Mouse (Mus musculus) thymus, postnatal 10 days (tissue): Measurements from ENCODE around the gene Hacd3.
"Not testable (repeated sequence)": the region's sequence is repeated elsewhere in the genome, so short reads cannot be mapped to it uniquely, and the experiment has no call there.

Experiments
- DNase-seq, 2 experiments: peaks; one replicate each; pipeline ENCODE4 v3.0.0; 2021; ENCODE audit warnings: low spot score in 2 of 2

Gene Hacd3

DNA sequence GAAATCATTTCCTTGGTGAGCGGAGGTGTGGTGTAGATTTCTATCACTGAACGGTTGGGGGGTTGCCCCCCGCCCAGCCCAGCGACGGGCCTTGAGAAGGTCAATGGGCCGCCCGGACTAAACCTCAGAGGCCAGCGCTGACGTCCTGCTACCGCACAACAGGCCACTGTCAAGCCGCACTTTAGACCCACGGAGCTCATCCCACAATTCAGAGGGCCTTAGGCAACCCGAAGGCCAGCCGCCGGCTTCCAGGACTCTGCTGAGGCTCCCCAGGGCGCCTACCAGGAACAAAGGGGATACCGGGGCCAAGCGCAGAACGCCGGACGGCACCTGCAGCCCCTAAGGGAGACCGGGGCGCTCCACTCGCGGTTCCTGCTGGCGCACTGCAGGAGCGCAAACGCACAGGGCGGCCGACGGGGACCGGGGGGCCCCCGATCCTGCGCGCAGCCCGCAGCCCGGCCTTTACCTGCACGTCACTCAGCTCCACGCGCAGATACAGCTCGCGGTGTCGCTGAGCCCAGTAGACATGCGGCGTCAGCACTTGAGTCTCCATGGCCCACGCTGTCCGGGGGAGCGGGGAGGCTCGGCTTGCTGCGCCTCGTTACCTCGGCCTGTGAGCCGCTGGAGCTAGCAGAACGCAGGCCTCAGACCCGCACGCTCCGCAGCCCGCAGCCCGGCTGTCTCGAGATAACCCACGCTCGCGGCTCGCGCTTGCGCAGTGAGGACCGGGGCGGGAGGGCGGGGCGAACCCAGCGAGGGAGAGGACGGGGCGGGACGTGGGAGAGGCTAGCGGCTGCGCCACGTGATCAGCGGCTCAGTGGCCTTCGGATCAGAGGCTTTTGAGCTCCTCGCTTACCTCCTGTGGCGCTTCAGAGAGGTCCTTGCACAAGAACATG lies at the start of gene Hacd3:
Gene Hacd3 (minus strand): TSS at position 703 of the 896 bp plus-strand sequence.
- peak; percentile 74 to 84 for DNase-seq

- DNase-seq = no peak
Measured at GRCm38 (mm10) chr9:65070587-65070986, 49.1 kb upstream of the Hacd3 start.

DNA sequence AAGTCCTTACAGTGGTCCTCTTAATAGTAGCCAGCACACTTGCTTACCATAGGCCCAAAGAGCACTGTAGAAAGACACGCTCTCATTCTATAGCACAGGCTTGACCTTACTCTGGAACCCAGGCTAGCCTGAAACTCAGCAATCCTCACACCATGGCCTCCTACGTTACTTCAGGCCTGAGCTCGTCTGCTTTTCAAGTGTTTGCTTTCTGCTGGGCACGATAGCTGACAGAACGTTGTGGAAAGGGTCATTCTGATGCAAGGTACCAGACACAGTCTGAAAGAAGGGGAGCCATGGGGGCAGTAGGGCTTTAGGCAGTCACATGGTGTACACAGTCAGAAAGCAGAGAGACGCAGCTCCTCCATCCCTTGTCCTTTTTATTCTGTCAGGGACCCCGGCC lies 42.8 kb upstream of the Hacd3 start:
- DNase-seq = no peak

GRCm38 (mm10) chr9:65050981-65051380 lies 29.5 kb upstream of the Hacd3 start:
- no peak for DNase-seq

- no peak for DNase-seq
Measured at GRCm38 (mm10) chr9:65049422-65049821, 27.9 kb upstream of the Hacd3 start.

- no peak for DNase-seq
Measured at GRCm38 (mm10) chr9:65046993-65047392, 25.5 kb upstream of the Hacd3 start.

DNA sequence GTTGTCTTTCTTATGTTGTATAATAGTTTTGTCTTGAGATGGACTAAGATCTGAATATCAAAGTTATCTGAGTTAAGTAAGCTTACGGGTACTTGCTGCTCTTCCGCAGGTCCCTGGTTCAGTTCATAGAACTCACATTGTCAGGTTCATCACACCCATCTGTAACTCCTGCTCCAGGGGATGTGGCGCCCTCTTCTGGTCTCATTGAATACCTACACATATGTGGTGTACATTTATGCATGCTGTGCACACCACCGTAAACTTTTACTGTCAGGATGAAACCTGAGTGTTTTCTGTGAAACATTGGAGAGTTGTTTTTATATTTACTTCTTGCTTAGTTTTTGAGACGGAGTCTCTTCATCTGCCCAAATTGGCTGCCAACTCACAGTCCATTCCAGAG lies 19.9 kb upstream of the Hacd3 start:
- peak in 1 of 2 experiments; percentile 14 for DNase-seq

- DNase-seq = no peak
Measured at GRCm38 (mm10) chr9:65036861-65037260, 15.4 kb upstream of the Hacd3 start.

- no peak for DNase-seq
Measured at GRCm38 (mm10) chr9:65036456-65036855, 15.0 kb upstream of the Hacd3 start.

DNA sequence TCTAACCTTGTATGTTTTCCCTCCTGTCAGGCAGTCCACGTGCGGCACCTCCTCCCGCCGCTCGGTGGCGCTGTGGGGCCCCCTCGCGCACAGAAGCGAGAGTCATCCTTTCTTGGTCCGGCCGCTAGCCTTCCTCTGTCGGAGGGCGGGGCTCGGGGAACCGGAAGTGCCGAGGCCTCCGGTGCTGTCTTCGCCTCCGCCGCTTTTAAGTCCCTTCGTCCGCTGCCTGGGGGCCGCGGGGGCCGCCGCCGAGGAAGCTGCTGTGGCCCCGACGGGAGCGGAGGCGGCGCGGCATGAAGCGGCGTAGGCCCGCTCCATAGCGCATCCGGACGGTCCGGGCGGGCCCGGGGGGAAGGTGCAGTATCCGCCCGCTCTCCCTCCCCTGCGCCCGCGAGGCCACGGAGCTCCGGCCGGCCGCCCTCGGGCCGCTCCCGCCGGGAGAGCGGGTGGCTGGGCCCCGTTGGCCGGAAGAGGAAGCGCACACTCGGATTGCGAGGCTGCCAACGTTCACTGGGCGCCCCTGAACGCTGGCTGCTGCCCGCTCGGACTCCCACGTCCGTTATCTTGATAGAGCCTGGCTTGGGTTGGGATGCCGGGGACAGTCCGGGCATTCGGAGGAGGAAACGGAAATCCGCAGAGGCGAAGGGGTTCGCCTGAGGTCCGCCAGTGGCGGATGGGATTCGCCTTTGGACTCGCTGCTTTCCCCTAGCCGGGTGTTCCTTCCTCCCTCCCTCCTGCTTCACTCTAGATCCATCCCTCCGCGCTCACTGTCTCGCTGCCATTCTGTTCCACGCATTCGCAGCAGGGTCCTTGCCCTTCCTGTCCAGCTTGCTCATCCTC lies 11.0 kb upstream of the Hacd3 start, which contains the start of gene Dpp8:
Gene Dpp8 (plus strand): TSS at position 146 of the 840 bp plus-strand sequence.
- peak; percentile 91 to 96 for DNase-seq

DNA sequence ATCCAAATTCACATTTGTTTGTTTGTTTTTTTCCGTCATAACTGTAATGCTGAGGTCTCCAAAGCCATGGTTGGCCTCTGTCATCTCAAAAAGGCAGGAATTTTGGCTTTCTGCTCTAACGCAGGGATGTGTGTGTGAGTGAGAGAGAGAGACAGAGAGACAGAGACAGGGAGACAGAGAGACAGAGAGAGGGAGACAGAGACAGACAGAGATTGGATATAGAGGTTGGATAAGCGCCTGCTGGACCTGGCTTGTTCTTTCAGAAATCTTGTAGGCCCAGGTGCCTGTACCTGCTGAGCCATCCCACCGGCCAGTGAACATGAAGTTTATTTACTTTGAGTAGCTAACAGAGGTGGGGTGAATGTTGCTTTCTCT lies 10.4 kb upstream of the Hacd3 start:
- no peak for DNase-seq

DNA sequence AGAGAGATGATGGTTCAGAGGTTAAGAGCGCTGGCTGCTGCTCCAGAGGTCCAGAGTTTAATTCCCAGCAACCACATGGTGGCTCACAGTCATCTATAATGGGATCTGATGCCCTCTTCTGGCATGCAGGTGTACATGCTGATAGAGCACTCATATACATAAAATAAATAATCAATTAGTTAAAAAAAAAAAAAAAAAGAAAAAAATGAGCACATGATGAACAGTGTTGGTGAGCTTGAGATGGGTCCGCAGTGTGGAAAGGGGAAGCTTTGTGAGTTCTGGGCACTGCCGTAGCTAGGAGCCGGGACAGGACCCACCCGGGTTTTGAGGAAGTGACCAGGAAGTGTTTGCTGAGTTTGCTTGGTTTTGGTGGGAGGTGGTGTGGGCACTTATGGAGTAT lies 9.9 kb upstream of the Hacd3 start:
- not testable (repeated sequence) for DNase-seq

- DNase-seq = no peak
Measured at GRCm38 (mm10) chr9:65028313-65028712, 6.8 kb upstream of the Hacd3 start.

DNA sequence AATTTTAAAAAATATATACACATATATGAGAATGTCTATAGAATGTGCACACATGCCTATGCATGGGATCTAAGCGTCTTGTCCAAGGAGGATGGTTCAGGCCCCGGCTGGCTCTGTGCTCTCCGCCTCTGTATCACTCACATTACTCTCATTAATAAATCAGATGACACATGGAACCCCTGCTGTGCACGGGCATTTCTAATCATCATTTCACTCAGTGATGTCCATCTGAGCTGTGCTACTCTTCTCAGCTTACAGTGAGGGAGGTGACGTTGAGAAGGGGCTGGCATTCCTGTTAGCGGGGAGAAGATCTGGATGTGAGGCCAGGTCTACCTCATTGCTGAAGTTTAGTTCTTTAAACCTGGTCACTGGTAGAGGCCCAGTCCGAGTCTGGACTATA lies 5.7 kb upstream of the Hacd3 start:
- DNase-seq = no peak

GRCm38 (mm10) chr9:65023447-65023846 lies 2.0 kb upstream of the Hacd3 start:
- no peak for DNase-seq

DNA sequence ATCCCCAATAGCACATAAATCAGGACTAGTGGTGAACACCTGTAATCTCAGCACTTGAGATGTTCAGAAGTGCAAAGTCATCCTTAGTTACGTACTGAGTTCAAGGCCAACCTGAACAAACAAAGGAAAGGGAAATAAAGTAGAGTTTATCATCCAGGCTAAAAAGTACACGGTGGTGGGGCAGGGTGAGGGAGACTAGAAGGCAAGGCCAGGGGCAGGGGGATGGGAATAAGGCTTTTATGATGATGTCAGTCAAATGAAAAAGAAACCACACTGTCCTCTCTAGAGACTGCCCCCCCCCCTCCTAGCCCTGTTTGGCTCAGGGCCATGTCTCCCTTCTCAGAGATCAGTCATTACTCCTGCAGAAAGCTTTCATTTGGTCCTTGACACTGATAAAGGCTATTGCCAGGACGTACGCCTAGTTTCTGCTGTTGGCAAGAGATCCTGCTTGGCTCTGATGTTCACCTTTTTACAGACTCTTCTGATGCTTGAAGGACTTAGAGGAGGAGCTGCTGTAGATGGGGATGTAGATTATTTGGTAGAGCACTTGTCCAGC lies 1.2 kb upstream of the Hacd3 start:
- no peak for DNase-seq

DNA sequence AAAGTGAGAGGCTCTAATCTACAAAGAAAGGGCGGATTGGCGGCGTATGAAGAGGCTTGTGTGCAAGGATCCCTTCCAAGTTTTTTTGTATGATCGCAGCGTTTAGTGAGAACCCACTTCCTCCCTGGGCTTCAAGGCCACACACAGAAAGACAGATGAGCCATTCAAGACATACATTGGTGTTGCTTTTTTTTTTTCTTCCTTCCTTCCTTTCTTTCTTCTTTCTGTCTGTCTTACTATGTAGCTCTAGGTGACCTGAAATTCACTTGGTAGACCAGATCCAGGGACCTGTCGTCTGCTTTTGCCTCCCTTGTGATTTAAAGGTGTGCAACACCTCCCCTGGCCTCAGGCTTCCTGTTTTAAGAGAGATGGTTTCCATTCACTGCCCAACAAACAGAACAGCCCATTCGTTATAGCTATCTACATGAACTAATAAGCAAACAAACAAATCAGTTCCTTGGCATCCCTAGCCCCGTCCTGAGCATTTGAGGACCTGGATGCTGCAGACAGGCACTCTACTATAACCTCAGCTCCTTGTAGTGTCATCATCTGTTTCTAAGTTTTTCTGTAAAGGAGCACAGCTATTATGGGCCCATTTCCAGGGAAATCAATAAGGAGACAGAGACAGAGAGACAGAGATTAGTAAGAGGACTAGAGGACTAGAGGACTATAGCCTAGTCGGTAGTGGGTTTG lies 540 bp upstream of the Hacd3 start:
- DNase-seq = no peak

GRCm38 (mm10) chr9:65020128-65020527 lies 1.4 kb downstream of the Hacd3 start:
- no peak for DNase-seq

DNA sequence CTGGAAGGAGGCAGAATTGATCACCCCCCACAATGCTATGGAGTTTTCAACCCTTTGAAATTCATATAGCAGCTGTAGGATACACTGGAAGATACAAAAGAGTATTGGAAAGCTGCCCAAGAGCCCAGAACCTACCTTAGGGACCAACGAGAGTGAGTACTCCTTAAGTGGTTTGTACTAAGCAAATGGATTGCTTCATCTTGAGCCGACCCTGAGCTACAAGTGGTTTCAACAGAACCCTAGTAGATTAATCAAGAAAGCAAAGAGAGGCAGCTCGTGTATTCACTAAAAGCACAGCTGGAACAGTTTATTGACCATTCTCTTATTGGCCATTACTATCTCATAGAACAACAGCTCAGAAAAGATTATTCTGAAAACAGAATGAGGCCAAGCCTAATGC lies 2.3 kb downstream of the Hacd3 start:
- no peak for DNase-seq

GRCm38 (mm10) chr9:65018588-65019121 lies 2.8 kb downstream of the Hacd3 start:
- no peak for DNase-seq

GRCm38 (mm10) chr9:65017896-65018295 lies 3.6 kb downstream of the Hacd3 start:
- DNase-seq = no peak
